Mouse (Mus musculus) c-Kit-positive CD71-positive TER-119-negative erythroid progenitor cells, embryonic 14.5 days (primary cell): ENCODE data around the gene Ccdc141.
A peak's percentile ranks its signal among the peaks of the same experiment; 100 is the strongest.

Experiments used
- DNase-seq: peaks from one replicate; pipeline ENCODE4 v3.0.0-alpha.2; 2013; ENCODE audit warnings: low read depth

Gene Ccdc141

GRCm38 (mm10) chr2:77174313-77174712 lies 3.9 kb upstream of the Ccdc141 start:
- DNase-seq, result no peak

- no peak for DNase-seq
These were observed 3.4 kb upstream of the Ccdc141 start for GRCm38 (mm10) chr2:77173821-77174220.

- no peak for DNase-seq
These were observed 2.9 kb upstream of the Ccdc141 start for GRCm38 (mm10) chr2:77173366-77173765.

DNA sequence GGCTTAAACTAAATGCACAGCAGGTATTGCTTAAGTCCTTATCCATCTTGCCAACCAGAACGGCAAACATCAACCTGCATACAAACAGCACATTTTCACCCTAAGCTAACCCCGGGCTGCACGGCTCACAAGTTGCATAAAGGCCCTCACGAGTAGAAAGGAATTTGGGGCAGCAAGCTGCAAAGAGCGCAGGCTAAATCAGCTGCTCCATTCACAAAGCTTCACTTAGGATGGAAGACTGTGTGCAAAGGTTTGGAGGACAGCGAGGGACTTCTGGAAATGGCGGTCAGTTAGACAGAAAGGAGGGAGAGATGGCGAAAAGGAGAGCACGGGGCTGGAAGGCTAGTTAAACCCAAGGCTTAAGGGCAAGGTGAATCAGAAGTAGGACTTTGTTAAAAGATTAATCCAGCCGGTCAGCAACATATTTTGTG lies 1.8 kb upstream of the Ccdc141 start:
- no peak for DNase-seq

GRCm38 (mm10) chr2:77171444-77172240 lies 1.2 kb upstream of the Ccdc141 start:
- no peak for DNase-seq

DNA sequence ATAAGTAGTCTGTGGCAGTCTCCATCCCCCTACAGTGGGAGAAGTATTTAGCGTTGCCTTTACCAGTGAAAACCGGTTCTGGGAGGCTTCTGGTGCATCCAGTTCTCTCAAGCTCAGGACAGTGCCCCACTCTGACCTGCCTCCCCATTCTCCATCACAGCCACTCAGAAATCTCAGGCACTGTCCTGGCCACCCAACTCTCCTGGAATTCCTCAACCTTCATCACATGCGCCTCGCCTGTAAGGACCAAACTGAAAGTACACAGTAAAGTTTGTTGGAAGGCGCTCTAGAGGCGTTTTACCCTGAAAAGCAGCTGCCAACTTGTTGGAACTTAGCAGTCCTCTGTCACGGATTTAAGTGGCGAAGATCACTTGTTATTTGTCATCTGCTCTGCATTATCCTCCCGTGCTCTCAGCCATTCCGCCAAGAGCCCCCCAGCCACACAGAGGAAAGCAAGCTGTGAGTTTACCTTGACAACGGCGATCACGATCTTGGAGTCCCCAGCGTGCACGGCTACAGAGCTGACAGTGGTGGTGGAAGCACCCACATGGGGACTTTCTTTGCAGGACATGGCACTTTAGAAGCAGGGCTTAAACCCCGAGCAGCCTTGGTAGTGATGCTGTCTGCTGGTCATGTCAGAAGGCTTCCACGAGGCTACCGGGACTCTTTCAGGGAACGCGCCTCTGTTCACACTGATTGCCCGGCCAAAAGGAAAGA lies 362 bp downstream of the Ccdc141 start:
- no peak for DNase-seq

DNA sequence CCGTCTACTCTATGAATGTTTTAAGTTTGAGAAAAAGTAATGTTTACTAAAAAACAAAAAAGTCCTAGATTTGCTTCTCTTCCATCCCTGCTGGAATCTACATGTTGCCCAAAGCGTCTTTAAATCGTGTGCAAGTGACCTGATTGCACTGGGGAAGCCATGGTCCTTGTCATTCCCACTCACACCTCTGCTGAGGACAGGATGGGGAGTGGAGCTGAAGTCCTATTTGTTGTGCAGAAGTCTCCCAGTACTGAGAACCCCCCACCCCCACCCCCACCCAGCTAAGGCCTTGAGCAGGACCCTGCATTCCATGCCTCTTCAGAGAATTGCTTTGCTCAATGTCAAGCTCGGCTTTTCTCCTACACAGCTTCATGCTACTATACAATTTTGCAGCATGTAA lies 1.2 kb downstream of the Ccdc141 start:
- DNase-seq, result no peak

DNA sequence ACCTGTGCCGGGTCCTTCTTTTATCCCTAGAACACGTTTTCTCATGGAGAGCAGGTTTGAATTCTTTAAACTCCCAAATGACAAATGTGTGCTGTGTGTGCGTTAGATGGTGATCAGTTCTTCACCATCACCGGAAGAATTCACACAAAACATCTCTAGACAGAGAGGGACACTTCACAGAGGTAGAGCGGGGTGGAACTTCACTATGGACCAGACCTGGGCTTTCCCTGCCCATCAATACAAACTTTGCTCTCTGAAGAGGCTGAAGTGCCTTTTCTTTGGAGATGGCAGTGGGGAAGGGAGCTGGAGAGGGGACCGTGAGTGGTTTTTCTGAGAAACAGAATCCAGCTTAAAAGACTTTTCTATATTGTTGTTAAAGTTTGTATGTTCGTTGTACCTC lies 1.7 kb downstream of the Ccdc141 start:
- DNase-seq, result no peak

- DNase-seq, result no peak
These were observed 2.3 kb downstream of the Ccdc141 start for GRCm38 (mm10) chr2:77168081-77168685.

DNA sequence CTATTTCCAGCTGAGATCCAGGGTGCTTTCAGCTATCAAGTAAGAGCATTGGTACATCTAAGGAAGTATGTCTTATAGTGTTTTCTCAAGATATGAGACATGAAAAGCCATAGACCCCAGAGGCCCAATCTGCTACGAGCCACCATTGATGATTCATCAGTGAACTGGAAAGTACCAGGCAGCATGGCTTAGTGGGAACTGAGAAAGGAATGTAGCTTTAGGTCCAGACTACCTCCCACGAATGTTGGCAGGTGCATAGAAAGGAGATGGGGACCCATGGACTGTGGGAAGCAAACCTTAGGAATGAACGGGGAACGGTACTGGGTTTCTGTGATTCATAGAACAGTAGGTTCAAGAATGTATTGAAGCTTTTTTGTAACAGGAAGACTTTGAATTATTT lies 4.1 kb downstream of the Ccdc141 start:
- no peak for DNase-seq

- DNase-seq, result no peak
These were observed 5.8 kb downstream of the Ccdc141 start for GRCm38 (mm10) chr2:77164662-77165061.

GRCm38 (mm10) chr2:77163381-77163780 lies 7.1 kb downstream of the Ccdc141 start:
- DNase-seq, result no peak

GRCm38 (mm10) chr2:77162135-77162534 lies 8.3 kb downstream of the Ccdc141 start:
- DNase-seq, result no peak

GRCm38 (mm10) chr2:77157546-77157945 lies 12.9 kb downstream of the Ccdc141 start:
- DNase-seq, result no peak

GRCm38 (mm10) chr2:77154080-77154479 lies 16.4 kb downstream of the Ccdc141 start:
- DNase-seq, result peak; percentile 45

DNA sequence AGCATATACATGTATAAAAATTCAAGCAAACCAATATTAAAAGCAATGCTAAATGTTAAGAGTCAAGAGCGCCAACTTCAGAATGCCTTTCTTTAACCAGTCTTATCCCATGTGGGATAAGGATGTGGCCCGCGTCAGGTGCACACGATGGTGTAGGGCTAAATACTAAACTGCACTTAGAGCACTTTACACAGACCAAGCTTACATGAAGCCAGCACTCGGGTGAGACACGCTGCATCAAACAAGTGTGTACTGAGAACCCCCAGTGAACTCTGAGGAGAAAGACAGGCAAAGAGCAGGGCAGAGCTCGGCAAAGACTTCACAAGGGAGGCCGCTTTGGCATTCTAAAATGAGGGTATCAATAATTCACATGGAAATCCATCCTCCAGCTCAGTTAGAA lies 19.2 kb downstream of the Ccdc141 start:
- no peak for DNase-seq

DNA sequence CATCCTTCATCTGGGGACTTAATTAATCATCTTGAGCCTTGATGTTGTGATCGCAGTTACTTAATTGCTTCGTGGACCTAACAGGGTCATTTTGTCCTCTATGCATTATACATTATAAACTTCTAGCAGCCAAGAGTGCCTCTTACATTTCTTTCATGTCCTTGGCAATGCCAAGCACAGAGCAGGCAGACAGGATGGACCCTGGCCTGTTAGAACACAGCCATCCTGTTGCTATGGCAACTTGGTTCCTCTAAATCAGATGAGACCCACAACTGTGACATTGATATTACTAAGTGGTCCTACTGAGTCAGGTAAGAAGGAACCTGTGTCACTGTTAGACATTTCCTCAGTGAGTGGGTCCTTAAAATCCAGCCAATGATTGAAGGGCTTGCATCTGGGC lies 20.9 kb downstream of the Ccdc141 start:
- no peak for DNase-seq

GRCm38 (mm10) chr2:77148215-77148614 lies 22.2 kb downstream of the Ccdc141 start:
- DNase-seq, result no peak

GRCm38 (mm10) chr2:77146968-77147367 lies 23.5 kb downstream of the Ccdc141 start:
- no peak for DNase-seq

- no peak for DNase-seq
These were observed 24.1 kb downstream of the Ccdc141 start for GRCm38 (mm10) chr2:77146291-77146690.

- no peak for DNase-seq
These were observed 26.9 kb downstream of the Ccdc141 start for GRCm38 (mm10) chr2:77143536-77143935.

DNA sequence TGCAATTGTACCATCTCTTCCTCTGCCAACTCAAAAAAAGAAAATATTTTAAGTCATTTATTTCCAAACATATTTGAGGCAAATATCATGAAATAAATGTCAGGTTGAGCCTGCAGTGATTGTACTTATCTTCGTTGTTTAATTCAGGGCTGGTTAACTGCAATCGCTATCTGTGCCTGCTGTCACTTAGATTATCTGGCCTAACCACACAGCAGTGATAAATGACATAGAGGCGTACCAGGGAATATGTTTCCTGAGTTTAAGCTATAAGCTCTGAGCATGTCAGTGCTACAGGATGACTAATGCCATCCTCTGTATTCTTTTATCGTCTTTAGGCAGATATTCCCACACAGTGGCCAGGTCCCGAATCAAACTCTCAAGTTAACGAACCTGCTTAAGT lies 31.6 kb downstream of the Ccdc141 start:
- no peak for DNase-seq

DNA sequence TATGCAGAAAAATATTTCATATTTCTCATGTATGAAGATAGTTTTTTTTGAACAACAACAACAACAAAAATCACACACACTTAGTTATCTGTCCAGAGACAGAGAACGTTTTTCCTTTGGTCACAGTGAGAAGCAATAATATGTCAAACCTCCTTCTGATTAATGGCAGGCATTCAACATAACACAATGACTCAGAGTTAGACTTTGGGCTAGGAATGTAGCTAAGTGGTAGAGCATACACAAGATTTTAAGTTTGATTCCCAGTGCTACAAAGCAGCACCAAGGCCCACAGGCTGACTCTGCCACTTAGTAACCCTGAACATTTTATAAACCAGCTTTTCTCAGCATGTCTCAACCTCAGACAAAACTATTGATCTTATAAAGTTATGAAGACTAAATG lies 35.5 kb downstream of the Ccdc141 start:
- no peak for DNase-seq
